Mouse (Mus musculus) ES-E14 (cell line): ENCODE data around the gene Ddx5.

Experiments
- CHD2 ChIP-seq: IDR thresholded peaks from 2 replicates; pipeline ENCODE4 v1.6.1; 2014; ENCODE audit warnings: mild to moderate bottlenecking, low read depth, low read length, inconsistent platforms
- ZC3H11A ChIP-seq: IDR thresholded peaks from 2 replicates; pipeline ENCODE4 v1.6.1; 2012; ENCODE audit warnings: low read depth, mild to moderate bottlenecking, inconsistent platforms, low read length, borderline replicate concordance

DNA sequence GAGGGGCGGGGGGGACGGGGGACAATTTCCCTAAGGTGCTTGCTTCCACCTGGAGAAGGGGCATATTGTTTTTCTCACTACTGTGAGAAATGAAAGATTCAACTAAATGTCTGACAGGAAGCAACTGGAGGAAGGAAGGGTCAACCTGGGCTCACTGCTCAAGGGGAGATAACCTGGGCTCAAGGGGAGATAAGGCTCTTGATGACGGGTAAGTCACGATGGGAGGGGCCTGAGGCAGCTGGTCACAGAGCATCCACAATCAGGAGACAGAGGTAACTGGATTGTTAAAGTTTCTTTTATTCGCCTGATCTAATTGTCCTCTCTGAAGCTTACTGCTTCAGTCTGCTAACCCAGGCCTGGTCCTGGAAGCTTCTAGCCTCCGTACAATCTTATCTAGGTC, 35.7 kb downstream of the Ddx5 start:
- TF ChIP-seq CHD2 (no peak), ZC3H11A (no peak)
